In genomic region chr7:6184521-6184920, GRCm38 (mm10) we compare ENCODE assay signal across 20 mouse cellular contexts. TPM values are rescaled to one million over a fixed set of nuclear protein-coding genes. Genes with fewer than 3 reads are reported as not detected.
DNase-seq lines count a peak whose midpoint lies in the region; ATAC-seq and TF ChIP-seq lines count a peak whose summit lies in the region.
"Had no signal": no experiment of that assay in that cellular context is flagged by ENCODE, and none has a peak within 500 bp of the region (broad histone marks: within the 10 kb centered on the region; RNA-seq: fewer than 3 reads in every experiment).

No protein-coding gene starts in this region.

- no peak overlapping the region for H3K4me3 ChIP-seq in kidney, adult 2 months (ENCODE audit: insufficient read depth, low read depth, low read length)
- no peak overlapping the region for H3K4me3 ChIP-seq in kidney, embryonic 15.5 days (replicated peaks)
- no peak overlapping the region for H3K4me3 ChIP-seq in hindbrain, embryonic 11.5 days (ENCODE audit: low read depth, low read length)
- H3K4me3 ChIP-seq: heart, adult 2 months; liver, embryonic 15.5 days had no signal

- H3K9me3 ChIP-seq in kidney, embryonic 15.5 days (replicated peaks), result no peaks in the 10 kb centered on the region
- H3K9me3 ChIP-seq in hindbrain, embryonic 11.5 days (ENCODE audit: control insufficient read depth, low read length), result no peaks in the 10 kb centered on the region
- H3K9me3 ChIP-seq: liver, embryonic 15.5 days had no signal

- peaks cover 41% of the 10 kb centered on the region for H3K4me1 ChIP-seq in kidney, adult 2 months (ENCODE audit: control insufficient read depth, insufficient read depth, low read length)
- H3K4me1 ChIP-seq in kidney, embryonic 15.5 days, result peaks cover 3% of the 10 kb centered on the region; the same call in 1 of the 2 replicates
- H3K4me1 ChIP-seq in hindbrain, embryonic 11.5 days (replicated peaks; ENCODE audit: control insufficient read depth, insufficient read depth, low read length), result no peaks in the 10 kb centered on the region

- H3K4me2 ChIP-seq in kidney, embryonic 15.5 days, result no peak overlapping the region
- no peak overlapping the region for H3K4me2 ChIP-seq in hindbrain, embryonic 11.5 days (replicated peaks; ENCODE audit: low read depth, low read length)
- H3K4me2 ChIP-seq: liver, embryonic 15.5 days had no signal

- ATAC-seq in cerebellum, adult (ENCODE audit: insufficient number of reproducible peaks, low FRiP score, low TSS enrichment), result 0 out of 2 replicates have a peak, but pooled peaks have one; percentile 43
- ATAC-seq in kidney, embryonic 15.5 days (replicated peaks; ENCODE audit: low FRiP score), result no peak
- no peak for ATAC-seq in hindbrain, embryonic 11.5 days (ENCODE audit: low FRiP score)
- ATAC-seq: forebrain, postnatal 0 days; inflammation-experienced regulatory T-cells, adult 6 months had no signal

- H3K27ac ChIP-seq in kidney, adult 2 months (ENCODE audit: insufficient read depth, low read depth, low read length), result peak overlapping the region; percentile 83
- H3K27ac ChIP-seq in kidney, embryonic 15.5 days, result no peak overlapping the region
- no peak overlapping the region for H3K27ac ChIP-seq in hindbrain, embryonic 11.5 days (ENCODE audit: low read depth, low read length)
- H3K27ac ChIP-seq: heart, adult 2 months; liver, embryonic 15.5 days; macrophage had no signal

- H3K9ac ChIP-seq in kidney, embryonic 15.5 days, result no peak overlapping the region
- no peak overlapping the region for H3K9ac ChIP-seq in hindbrain, embryonic 11.5 days (ENCODE audit: low read depth, low read length)
- H3K9ac ChIP-seq: forebrain, postnatal 0 days; liver, embryonic 15.5 days had no signal

- no peaks in the 10 kb centered on the region for H3K27me3 ChIP-seq in kidney, adult 2 months (replicated peaks; ENCODE audit: control insufficient read depth, insufficient read depth, low read length)
- H3K27me3 ChIP-seq in kidney, embryonic 15.5 days, result no peaks in the 10 kb centered on the region
- H3K27me3 ChIP-seq in hindbrain, embryonic 11.5 days (ENCODE audit: control insufficient read depth, insufficient read depth, low read length), result no peaks in the 10 kb centered on the region
- H3K27me3 ChIP-seq: liver, embryonic 15.5 days had no signal

- DNase-seq in cerebellum, postnatal 4 days (ENCODE audit: low spot score in 2 of 2), result no peak
- DNase-seq in kidney, adult 2 months, result peak; percentile 89
- DNase-seq in gastrocnemius, adult 8-10 months (ENCODE audit: low spot score in 2 of 2), result peak; percentile 22 to 34
- peak; percentile 23 to 36 for DNase-seq in kidney, postnatal 4 days
- DNase-seq in left cerebral cortex, postnatal 10 days (ENCODE audit: extremely low spot score in 1 of 2, low spot score in 2 of 2), result no peak
- no peak for DNase-seq in hindbrain, embryonic 11.5 days (ENCODE audit: low spot score)
- DNase-seq: adrenal gland, postnatal 10 days; forebrain, postnatal 0 days; layer of hippocampus, adult 9-11 months; midbrain, embryonic 14.5 days; thymus, adult 2 months had no signal

- no peak for TF ChIP-seq CTCF in kidney, adult 2 months (conservative IDR thresholded peaks at IDR 0.05; ENCODE audit: insufficient read depth, insufficient read length, low read depth, low read length)

- intact Hi-C loops in left cerebral cortex, postnatal 10 days (cut with DNase I), result no loop called here

- peaks cover 1% of the 10 kb centered on the region; the same call in 1 of the 2 replicates for H3K36me3 ChIP-seq in kidney, adult 2 months (ENCODE audit: control insufficient read depth, insufficient read depth, low read length)
- H3K36me3 ChIP-seq in kidney, embryonic 15.5 days, result peaks cover 74% of the 10 kb centered on the region
- 0 out of 2 replicates have a peak, but pooled peaks cover 8% of the 10 kb centered on the region for H3K36me3 ChIP-seq in hindbrain, embryonic 11.5 days (ENCODE audit: control insufficient read depth, insufficient read depth, low read length)

- 44% methylated on average over 8 of the region's 8 CpGs for WGBS in kidney, adult 2 months
- WGBS in kidney, embryonic 15.5 days, result 86% methylated on average over 8 of the region's 8 CpGs
- 91% methylated on average over 8 of the region's 8 CpGs for WGBS in hindbrain, embryonic 11.5 days

- TF ChIP-seq POLR2A in kidney, adult 2 months (IDR thresholded peaks at IDR 0.05; ENCODE audit: low read depth, low read length), result no peak

RNA-seq across cellular contexts. Expression of gene Galp, which starts 12.4 kb away (rescaled TPM):
- not detected in 2 replicates for polyA plus RNA-seq in kidney, adult 2 months (2012; rRNA removed)
- not detected in 2 replicates for polyA plus RNA-seq in kidney, embryonic 15.5 days (2015; fragmentation: Nextera tagmentation; extraction: Ambion mirVana)
- not detected for total RNA-seq in gastrocnemius, adult 8-10 months (2022)
- total RNA-seq in left cerebral cortex, postnatal 10 days (2021), result not detected
- polyA plus RNA-seq in hindbrain, embryonic 11.5 days (2014; fragmentation: Nextera tagmentation; extraction: Ambion mirVana), result not detected in 2 replicates
- total RNA-seq: adrenal gland, postnatal 10 days; forebrain, postnatal 0 days; heart, adult 2 months; left cerebral cortex, postnatal 36 days had no signal
- polyA plus RNA-seq: cortical plate, adult 2 months; forebrain, postnatal 0 days; heart, adult 2 months; inflammation-experienced regulatory T-cells, adult 6 months; liver, embryonic 15.5 days; macrophage; midbrain, embryonic 14.5 days; neural tube, embryonic 11.5 days; thymus, adult 2 months had no signal

RNA-seq across cellular contexts. Expression of gene Zfp444, which starts 12.5 kb away (rescaled TPM):
- 47.1 and 65.2 TPM in 2 replicates for polyA plus RNA-seq in kidney, adult 2 months (2012; rRNA removed)
- 65.5 and 71.4 TPM in 2 replicates for polyA plus RNA-seq in kidney, embryonic 15.5 days (2015; fragmentation: Nextera tagmentation; extraction: Ambion mirVana)
- 1 to 10 TPM; 5.5 to 8.7 (median 7.4) TPM for total RNA-seq in gastrocnemius, adult 8-10 months (2022)
- total RNA-seq in left cerebral cortex, postnatal 10 days (2021), result 10 to 100 TPM; 54.8 to 64.3 TPM
- polyA plus RNA-seq in hindbrain, embryonic 11.5 days (2014; fragmentation: Nextera tagmentation; extraction: Ambion mirVana), result 67.9 and 73.1 TPM in 2 replicates

RNA-seq across cellular contexts. Expression of gene Zfp787, which starts 28.7 kb away (rescaled TPM):
- 54.2 and 66.1 TPM in 2 replicates for polyA plus RNA-seq in kidney, adult 2 months (2012; rRNA removed)
- polyA plus RNA-seq in kidney, embryonic 15.5 days (2015; fragmentation: Nextera tagmentation; extraction: Ambion mirVana), result 30.7 and 31.9 TPM in 2 replicates
- total RNA-seq in gastrocnemius, adult 8-10 months (2022), result 10 to 100 TPM; 27.1 to 32.2 (median 29.7) TPM
- total RNA-seq in left cerebral cortex, postnatal 10 days (2021), result 10 to 100 TPM; 26.1 to 27.2 TPM
- 11.3 and 13.0 TPM in 2 replicates for polyA plus RNA-seq in hindbrain, embryonic 11.5 days (2014; fragmentation: Nextera tagmentation; extraction: Ambion mirVana)

RNA-seq across cellular contexts. Expression of gene Zscan5b, which starts 37.6 kb away (rescaled TPM):
- not detected in 2 replicates for polyA plus RNA-seq in kidney, adult 2 months (2012; rRNA removed)
- not detected in 2 replicates for polyA plus RNA-seq in kidney, embryonic 15.5 days (2015; fragmentation: Nextera tagmentation; extraction: Ambion mirVana)
- not detected for total RNA-seq in gastrocnemius, adult 8-10 months (2022)
- total RNA-seq in left cerebral cortex, postnatal 10 days (2021), result not detected
- not detected in 2 replicates for polyA plus RNA-seq in hindbrain, embryonic 11.5 days (2014; fragmentation: Nextera tagmentation; extraction: Ambion mirVana)
- total RNA-seq: adrenal gland, postnatal 10 days; forebrain, postnatal 0 days; heart, adult 2 months; left cerebral cortex, postnatal 36 days had no signal
- polyA plus RNA-seq: cortical plate, adult 2 months; forebrain, postnatal 0 days; heart, adult 2 months; liver, embryonic 15.5 days; macrophage; midbrain, embryonic 14.5 days; neural tube, embryonic 11.5 days; thymus, adult 2 months had no signal

Comparison
In these comparisons a context has a peak if more than half of its experiments do, and no peak if none do; other contexts are left out.
1. DNase-seq: peak in kidney, adult 2 months (single experiment), gastrocnemius, adult 8-10 months (2 of 2) and kidney, postnatal 4 days (2 of 2); none in cerebellum, postnatal 4 days (0 of 2), left cerebral cortex, postnatal 10 days (0 of 2) and hindbrain, embryonic 11.5 days (single experiment).